In the genomic region with DNA sequence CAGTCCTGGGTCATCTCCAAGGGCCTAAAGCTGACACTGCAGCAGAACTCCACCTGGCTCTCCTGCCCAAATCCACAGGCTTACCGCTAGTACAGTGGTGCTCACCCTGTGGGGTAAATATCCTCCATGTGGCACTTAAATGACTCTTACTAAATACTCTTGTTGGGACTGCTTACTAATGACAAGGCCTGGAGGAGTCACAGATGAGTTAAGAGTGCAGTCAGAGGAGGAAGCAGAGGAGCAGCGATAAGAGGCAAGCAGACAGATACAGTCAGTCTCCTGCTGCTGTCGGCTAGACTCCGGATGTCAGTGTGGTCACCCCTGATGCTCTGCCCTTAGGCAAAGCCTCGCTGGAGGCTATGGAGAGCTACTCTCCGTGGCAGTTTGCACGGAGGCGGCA, we compare ENCODE assay signal across 15 mouse cellular contexts. TPM values are rescaled to one million over a fixed set of nuclear protein-coding genes. Genes with fewer than 3 reads are reported as not detected.
DNase-seq lines count a peak whose midpoint lies in the region; ATAC-seq and TF ChIP-seq lines count a peak whose summit lies in the region.
"Had no signal": no experiment of that assay in that cellular context is flagged by ENCODE, and none has a peak within 500 bp of the region (broad histone marks: within the 10 kb centered on the region; RNA-seq: fewer than 3 reads in every experiment).

No protein-coding gene starts in this region.

- H3K27me3 ChIP-seq in heart, embryonic 12.5 days (replicated peaks): no peaks in the 10 kb centered on the region
- H3K27me3 ChIP-seq in kidney, embryonic 16.5 days (ENCODE audit: insufficient read depth, low read length): no peaks in the 10 kb centered on the region
- H3K27me3 ChIP-seq in liver, adult 2 months (ENCODE audit: control insufficient read depth, insufficient read depth, low read length): no peaks in the 10 kb centered on the region
- H3K27me3 ChIP-seq in forebrain, embryonic 13.5 days: no peaks in the 10 kb centered on the region
- H3K27me3 ChIP-seq: limb, embryonic 12.5 days had no signal

- no peaks in the 10 kb centered on the region for H3K79me2 ChIP-seq in liver, adult 2 months (ENCODE audit: control insufficient read depth, insufficient read depth, low read length)

- no peaks in the 10 kb centered on the region for H3K9me3 ChIP-seq in heart, embryonic 12.5 days (replicated peaks)
- H3K9me3 ChIP-seq in kidney, embryonic 16.5 days (ENCODE audit: low read length): no peaks in the 10 kb centered on the region
- no peaks in the 10 kb centered on the region for H3K9me3 ChIP-seq in forebrain, embryonic 13.5 days (replicated peaks)
- H3K9me3 ChIP-seq: limb, embryonic 12.5 days had no signal

- peak overlapping the region; percentile 68 for H3K27ac ChIP-seq in heart, embryonic 12.5 days (ENCODE audit: poor library complexity, severe bottlenecking)
- no peak overlapping the region for H3K27ac ChIP-seq in kidney, embryonic 16.5 days (ENCODE audit: low read length)
- peak overlapping the region; percentile 83 for H3K27ac ChIP-seq in liver, adult 2 months (replicated peaks; ENCODE audit: insufficient read depth, low read depth, low read length)
- H3K27ac ChIP-seq in forebrain, embryonic 13.5 days: no peak overlapping the region
- H3K27ac ChIP-seq: limb, embryonic 12.5 days had no signal

- peaks cover 35% of the 10 kb centered on the region for H3K4me1 ChIP-seq in heart, embryonic 12.5 days (replicated peaks)
- H3K4me1 ChIP-seq in kidney, embryonic 16.5 days (ENCODE audit: insufficient read depth, low read length): 0 out of 2 replicates have a peak, but pooled peaks cover 5% of the 10 kb centered on the region
- H3K4me1 ChIP-seq in liver, adult 2 months (ENCODE audit: control insufficient read depth, insufficient read depth, low read length): peaks cover 19% of the 10 kb centered on the region
- H3K4me1 ChIP-seq in forebrain, embryonic 13.5 days: no peaks in the 10 kb centered on the region
- H3K4me1 ChIP-seq: limb, embryonic 12.5 days had no signal

- no peak for TF ChIP-seq POLR2A in liver, adult 2 months (IDR thresholded peaks at IDR 0.05; ENCODE audit: extremely low read depth, insufficient read depth, low read length)

- H3K4me2 ChIP-seq in heart, embryonic 12.5 days: 0 out of 2 replicates have a peak overlapping the region, but pooled peaks have one; percentile 12
- no peak overlapping the region for H3K4me2 ChIP-seq in kidney, embryonic 16.5 days (replicated peaks; ENCODE audit: low read depth, low read length)
- no peak overlapping the region for H3K4me2 ChIP-seq in forebrain, embryonic 13.5 days
- H3K4me2 ChIP-seq: limb, embryonic 12.5 days had no signal

- 14% methylated on average over 8 of the region's 8 CpGs for WGBS in heart, embryonic 12.5 days
- 64% methylated on average over 8 of the region's 8 CpGs for WGBS in kidney, embryonic 16.5 days
- WGBS in liver, adult 2 months: 65% methylated on average over 8 of the region's 8 CpGs
- WGBS in forebrain, embryonic 13.5 days: 72% methylated on average over 8 of the region's 8 CpGs

- 0 out of 2 replicates have a peak overlapping the region, but pooled peaks have one; percentile 19 for H3K9ac ChIP-seq in heart, embryonic 12.5 days
- H3K9ac ChIP-seq in kidney, embryonic 16.5 days (replicated peaks; ENCODE audit: low read length): no peak overlapping the region
- no peak overlapping the region; the same call in 1 of the 2 replicates for H3K9ac ChIP-seq in liver, adult 2 months (ENCODE audit: low read depth, low read length)
- no peak overlapping the region for H3K9ac ChIP-seq in forebrain, embryonic 13.5 days
- H3K9ac ChIP-seq: limb, embryonic 12.5 days had no signal

- TF ChIP-seq CTCF in liver, adult 2 months (IDR thresholded peaks at IDR 0.05; ENCODE audit: low read depth, low read length): no peak

- DNase-seq in heart, postnatal 10 days: no peak
- DNase-seq in kidney, adult 9 months: no peak
- peak; percentile 46 for DNase-seq in liver, adult 2 months (ENCODE audit: extremely low read depth, low read depth, low spot score)
- no peak for DNase-seq in right cerebral cortex, adult 2 months (ENCODE audit: low spot score in 2 of 2)
- DNase-seq: adrenal gland, adult 8-10 months; cerebellum, adult 9-11 months; kidney, postnatal 4 days; lung, postnatal 4 days had no signal

- peaks cover 13% of the 10 kb centered on the region for H3K36me3 ChIP-seq in heart, embryonic 12.5 days
- peaks cover 4% of the 10 kb centered on the region for H3K36me3 ChIP-seq in kidney, embryonic 16.5 days (ENCODE audit: insufficient read depth, low read length)
- H3K36me3 ChIP-seq in liver, adult 2 months (ENCODE audit: control insufficient read depth, insufficient read depth, low read length): peaks cover 5% of the 10 kb centered on the region; the same call in 1 of the 2 replicates
- peaks cover 15% of the 10 kb centered on the region for H3K36me3 ChIP-seq in forebrain, embryonic 13.5 days (ENCODE audit: poor library complexity, severe bottlenecking)

- no peak overlapping the region for H3K4me3 ChIP-seq in heart, embryonic 12.5 days
- no peak overlapping the region for H3K4me3 ChIP-seq in kidney, embryonic 16.5 days (ENCODE audit: low read length)
- no peak overlapping the region for H3K4me3 ChIP-seq in liver, adult 2 months (ENCODE audit: insufficient read depth, low read depth, low read length)
- no peak overlapping the region for H3K4me3 ChIP-seq in forebrain, embryonic 13.5 days
- H3K4me3 ChIP-seq: erythroblast, embryonic 14.5 days; limb, embryonic 12.5 days had no signal

- ATAC-seq in heart, embryonic 12.5 days (ENCODE audit: insufficient number of reproducible peaks, low FRiP score): peak; percentile 74
- 0 out of 2 replicates have a peak, but pooled peaks have one; percentile 17 for ATAC-seq in kidney, embryonic 16.5 days (ENCODE audit: low FRiP score, low TSS enrichment)
- ATAC-seq in megakaryocyte progenitor cell, adult 5-6 weeks (replicated peaks; ENCODE audit: poor library complexity): peak; percentile 77
- no peak for ATAC-seq in forebrain, embryonic 13.5 days
- ATAC-seq: inflammation-experienced regulatory T-cells, adult 6 months had no signal

- intact Hi-C loops in heart, postnatal 10 days (cut with DNase I): loop anchor here (10.0 kb wide), 2 partner anchors 758 to 928 kb away; a partner anchor contains a TSS

RNA-seq across cellular contexts. Expression of a gene that starts 46.1 kb away (rescaled TPM):
- 170 and 175 TPM in 2 replicates for polyA plus RNA-seq in heart, embryonic 12.5 days (2016; fragmentation: Nextera tagmentation; extraction: Ambion mirVana)
- 100 to 1,000 TPM; 110 to 120 TPM for total RNA-seq in heart, postnatal 10 days (2021)
- 119 and 122 TPM in 2 replicates for polyA plus RNA-seq in kidney, embryonic 16.5 days (2015; fragmentation: Nextera tagmentation; extraction: Ambion mirVana)
- total RNA-seq in liver, adult 2 months (2014; rRNA removed): 167 TPM in 2 replicates
- polyA plus RNA-seq in liver, adult 2 months (2012; rRNA removed): 30.5 and 32.7 TPM in 2 replicates
- total RNA-seq in megakaryocyte progenitor cell, adult 5-6 weeks (2015): 95.2 and 95.3 TPM in 2 replicates
- total RNA-seq in megakaryocyte progenitor cell, adult 5-6 weeks (2017): 212 and 232 TPM in 2 replicates
- 137 and 148 TPM in 2 replicates for polyA plus RNA-seq in forebrain, embryonic 13.5 days (2015; fragmentation: Nextera tagmentation; extraction: Ambion mirVana)

Comparison
In these comparisons a context has a peak if more than half of its experiments do, and no peak if none do; other contexts are left out.
1. H3K27ac ChIP-seq: peak in heart, embryonic 12.5 days (single experiment) and liver, adult 2 months (single experiment); none in kidney, embryonic 16.5 days (single experiment) and forebrain, embryonic 13.5 days (single experiment).